Mouse (Mus musculus): ENCODE data around the gene Rimbp3. TPM values are rescaled to one million over a fixed set of nuclear protein-coding genes. Genes with fewer than 3 reads are reported as not detected.
"Not testable (repeated sequence)": the region's sequence is repeated elsewhere in the genome, so short reads cannot be mapped to it uniquely, and the experiment has no call there.

The Rimbp3 gene
- 1.3 and 2.0 TPM in 2 replicates for polyA plus RNA-seq (2016; fragmentation: Nextera tagmentation; extraction: Ambion mirVana)

DNA sequence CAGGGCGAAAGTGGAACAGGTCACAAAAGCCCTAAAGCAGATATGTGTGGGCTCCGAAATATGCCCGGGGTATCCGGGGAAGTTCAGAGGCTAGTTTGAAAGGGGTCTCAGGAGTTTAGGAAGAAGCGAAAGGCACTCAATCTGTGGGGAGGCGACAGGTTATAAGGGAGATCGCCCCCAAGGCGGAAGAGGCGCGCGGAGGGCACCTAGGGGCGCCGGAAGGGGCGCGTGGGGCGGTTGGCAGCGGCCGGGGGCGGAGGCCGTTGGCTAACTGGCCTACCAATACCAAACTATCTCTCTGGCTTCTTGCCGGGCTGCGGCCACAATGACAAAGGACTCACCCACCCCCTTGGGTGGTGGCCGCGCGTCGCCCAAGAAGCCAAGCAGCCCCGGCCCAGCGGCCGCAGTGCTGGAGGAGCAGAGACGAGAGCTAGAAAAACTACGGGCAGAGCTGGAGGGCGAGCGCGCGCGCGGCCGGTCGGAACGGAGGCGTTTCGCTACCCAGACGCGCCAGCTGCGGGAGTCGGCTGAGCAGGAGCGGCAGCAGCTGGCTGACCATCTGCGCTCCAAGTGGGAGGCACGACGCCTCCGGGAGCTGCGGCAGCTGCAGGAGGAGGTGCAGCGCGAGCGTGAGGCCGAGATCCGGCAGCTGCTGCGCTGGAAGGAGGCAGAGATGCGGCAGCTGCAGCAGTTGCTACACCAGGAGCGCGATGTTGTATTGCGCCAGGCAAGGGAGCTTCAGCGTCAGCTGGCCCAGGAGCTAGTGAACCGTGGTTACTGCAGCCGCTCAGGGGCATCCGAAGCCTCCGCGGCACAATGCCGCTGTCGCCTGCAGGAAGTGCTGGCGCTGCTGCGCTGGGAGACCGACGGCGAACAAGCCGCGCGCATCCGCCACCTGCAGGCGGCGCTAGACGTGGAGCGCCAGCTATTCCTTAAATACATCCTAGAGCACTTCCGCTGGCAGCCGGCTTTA lies at the start of gene Rimbp3:
Gene Rimbp3 (plus strand): TSS at position 215 of the 973 bp plus-strand sequence.
- Histone ChIP-seq H3K4me2 (replicated peaks) (peak within 1 kb of the TSS; percentile 92), H3K27me3 (peaks cover 22% of the 10 kb centered on the region), H3K4me3 (peak within 1 kb of the TSS; percentile 60), H3K9ac (peak within 1 kb of the TSS; percentile 75), H3K4me1 (peaks cover 21% of the 10 kb centered on the region), H3K27ac (peak within 1 kb of the TSS; percentile 92), H3K36me3 (no peaks in the 10 kb centered on the region), H3K9me3 (replicated peaks) (no peaks in the 10 kb centered on the region)
- ATAC-seq (ENCODE audit: low FRiP score): peak; percentile 91
- 2% methylated on average over 84 of the region's 85 CpGs for WGBS

DNA sequence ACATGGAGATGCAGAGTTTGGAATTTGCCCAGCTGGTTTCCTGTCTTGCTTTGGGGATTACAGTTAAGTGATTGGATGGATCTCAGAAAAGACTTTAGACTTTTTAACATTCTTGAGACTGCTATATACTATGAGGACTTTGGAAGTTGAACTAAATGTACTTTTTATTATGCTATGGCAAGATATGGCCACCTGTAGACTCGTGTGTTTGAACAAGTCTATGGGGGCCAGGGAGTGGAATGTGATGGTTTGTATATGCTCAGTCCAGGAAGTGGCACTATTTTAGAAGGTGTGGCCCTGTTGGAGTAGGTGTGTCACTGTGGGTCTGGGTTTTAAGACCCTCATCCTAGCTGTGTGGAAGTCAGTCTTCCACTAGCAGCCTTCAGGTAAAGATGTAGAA lies 42.9 kb upstream of the Rimbp3 start:
- H3K9me3 ChIP-seq (replicated peaks); H3K4me2 ChIP-seq (replicated peaks); H3K27me3 ChIP-seq; H3K4me3 ChIP-seq; H3K9ac ChIP-seq; ATAC-seq (ENCODE audit: low FRiP score); H3K27ac ChIP-seq; H3K4me1 ChIP-seq: not testable (repeated sequence)
- 89% methylated on average over 1 of the region's 1 CpGs for WGBS
- H3K36me3 ChIP-seq: peaks cover 30% of the 10 kb centered on the region

- peaks cover 37% of the 10 kb centered on the region for H3K36me3 ChIP-seq
Observed at GRCm38 (mm10) chr16:17167179-17167578, 41.2 kb upstream of the Rimbp3 start.

DNA sequence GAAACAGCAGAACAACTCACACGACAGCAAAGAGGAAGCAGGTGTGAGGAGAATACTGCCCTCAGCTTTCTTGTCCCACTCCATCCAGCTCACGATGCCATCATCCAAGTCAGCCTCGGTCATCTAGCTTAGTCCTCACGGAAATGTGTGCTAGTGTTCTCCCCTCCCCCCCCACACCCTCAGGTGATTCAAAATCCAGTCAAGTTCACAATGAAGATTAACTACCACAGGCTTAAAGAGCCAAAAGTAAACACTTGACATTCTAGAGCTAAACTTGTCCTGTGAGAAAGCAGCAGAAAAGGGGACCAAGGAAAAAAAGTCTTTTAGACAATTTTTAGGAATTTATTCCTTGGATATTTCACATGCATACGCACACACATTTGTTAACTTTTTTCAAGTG lies 40.4 kb upstream of the Rimbp3 start:
- 87% methylated on average over 5 of the region's 5 CpGs for WGBS
- H3K36me3 ChIP-seq: peaks cover 40% of the 10 kb centered on the region
- H3K9me3 ChIP-seq (replicated peaks): no peaks in the 10 kb centered on the region

More at GRCm38 (mm10) chr16:17167179-17167578, 41.2 kb upstream of the Rimbp3 start:
- no peak overlapping the region for H3K4me3 ChIP-seq
- H3K9me3 ChIP-seq (replicated peaks): no peaks in the 10 kb centered on the region
- ATAC-seq (ENCODE audit: low FRiP score): no peak
- H3K9ac ChIP-seq: no peak overlapping the region
- no peaks in the 10 kb centered on the region for H3K4me1 ChIP-seq
- H3K27ac ChIP-seq: no peak overlapping the region
- H3K4me2 ChIP-seq (replicated peaks): no peak overlapping the region
- no peaks in the 10 kb centered on the region for H3K27me3 ChIP-seq

GRCm38 (mm10) chr16:17175765-17176164 lies 32.6 kb upstream of the Rimbp3 start:
- Histone ChIP-seq H3K27me3 (no peaks in the 10 kb centered on the region), H3K9ac (no peak overlapping the region), H3K27ac (no peak overlapping the region), H3K4me1 (no peaks in the 10 kb centered on the region), H3K4me2 (replicated peaks) (no peak overlapping the region), H3K36me3 (peaks cover 45% of the 10 kb centered on the region), H3K9me3 (replicated peaks) (no peaks in the 10 kb centered on the region), H3K4me3 (no peak overlapping the region)
- 100% methylated on average over 2 of the region's 2 CpGs for WGBS
- no peak for ATAC-seq (ENCODE audit: low FRiP score)

More for the DNA sequence above, 40.4 kb upstream of the Rimbp3 start:
- ATAC-seq (ENCODE audit: low FRiP score): no peak
- H3K9ac ChIP-seq: no peak overlapping the region
- no peak overlapping the region for H3K4me3 ChIP-seq
- no peak overlapping the region for H3K4me2 ChIP-seq (replicated peaks)
- no peaks in the 10 kb centered on the region for H3K4me1 ChIP-seq
- no peaks in the 10 kb centered on the region for H3K27me3 ChIP-seq
- no peak overlapping the region for H3K27ac ChIP-seq

DNA sequence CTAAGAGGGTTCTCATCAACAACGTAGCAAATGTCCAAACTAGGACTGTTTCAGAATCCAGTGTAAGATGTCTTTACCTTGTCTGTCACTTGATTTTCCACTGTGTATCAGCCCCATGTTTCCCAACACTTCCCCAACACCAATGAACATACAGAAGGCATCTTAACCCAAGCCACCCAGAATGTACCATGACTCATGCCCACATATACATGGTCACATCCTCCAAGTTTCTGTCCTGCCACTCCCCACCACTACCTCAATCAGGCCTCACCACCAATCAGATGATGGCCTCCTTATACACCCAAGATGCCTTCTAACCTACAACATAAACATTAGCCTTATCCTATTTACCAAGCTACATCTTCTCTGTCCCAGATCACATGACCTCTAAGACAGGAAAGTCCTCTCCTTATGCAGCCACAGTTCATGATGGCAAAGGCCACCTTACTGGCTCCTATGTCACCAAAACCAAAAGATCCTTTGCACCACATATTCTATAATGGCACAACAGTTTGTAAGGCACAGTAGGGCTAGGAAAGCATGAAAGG lies 30.7 kb upstream of the Rimbp3 start:
- H3K4me3 ChIP-seq: no peak overlapping the region
- ATAC-seq (ENCODE audit: low FRiP score): no peak
- H3K4me1 ChIP-seq: no peaks in the 10 kb centered on the region
- H3K27ac ChIP-seq: no peak overlapping the region
- no peak overlapping the region for H3K4me2 ChIP-seq (replicated peaks)
- 94% methylated on average over 1 of the region's 1 CpGs for WGBS
- peaks cover 32% of the 10 kb centered on the region for H3K36me3 ChIP-seq
- H3K9ac ChIP-seq: no peak overlapping the region
- H3K27me3 ChIP-seq: no peaks in the 10 kb centered on the region
- H3K9me3 ChIP-seq (replicated peaks): no peaks in the 10 kb centered on the region

DNA sequence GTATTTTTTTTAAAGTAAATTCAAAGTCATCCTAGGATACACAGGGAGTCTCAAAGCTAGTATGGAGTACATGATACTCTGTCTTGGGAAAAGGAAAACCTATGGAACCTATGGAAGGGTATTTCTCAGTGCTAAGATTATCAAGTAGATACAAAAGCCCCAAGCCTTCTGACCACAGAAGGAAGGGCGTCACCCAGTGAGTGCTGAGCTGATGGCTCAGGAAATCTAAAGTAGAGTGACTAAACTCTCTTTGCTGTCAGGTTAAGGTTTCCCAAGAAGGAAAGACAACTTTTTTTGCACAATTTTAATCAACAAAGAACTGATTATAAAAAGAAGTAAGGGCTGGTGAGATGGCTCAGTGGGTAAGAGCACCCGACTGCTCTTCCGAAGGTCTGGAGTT lies 28.7 kb upstream of the Rimbp3 start:
- Histone ChIP-seq H3K9me3 (replicated peaks) (no peaks in the 10 kb centered on the region), H3K36me3 (peaks cover 20% of the 10 kb centered on the region), H3K4me3 (no peak overlapping the region), H3K27me3 (no peaks in the 10 kb centered on the region), H3K4me2 (replicated peaks) (no peak overlapping the region), H3K4me1 (no peaks in the 10 kb centered on the region), H3K27ac (no peak overlapping the region), H3K9ac (no peak overlapping the region)
- no peak for ATAC-seq (ENCODE audit: low FRiP score)
- 91% methylated on average over 3 of the region's 3 CpGs for WGBS

GRCm38 (mm10) chr16:17181382-17181781 lies 27.0 kb upstream of the Rimbp3 start:
- H3K27me3 ChIP-seq: no peaks in the 10 kb centered on the region
- H3K9ac ChIP-seq: no peak overlapping the region
- ATAC-seq (ENCODE audit: low FRiP score): no peak
- no peaks in the 10 kb centered on the region for H3K4me1 ChIP-seq
- no peaks in the 10 kb centered on the region for H3K9me3 ChIP-seq (replicated peaks)
- H3K27ac ChIP-seq: no peak overlapping the region
- WGBS: 90% methylated on average over 4 of the region's 4 CpGs
- no peak overlapping the region for H3K4me2 ChIP-seq (replicated peaks)
- H3K36me3 ChIP-seq: peaks cover 14% of the 10 kb centered on the region; the same call in 1 of the 2 replicates
- no peak overlapping the region for H3K4me3 ChIP-seq

DNA sequence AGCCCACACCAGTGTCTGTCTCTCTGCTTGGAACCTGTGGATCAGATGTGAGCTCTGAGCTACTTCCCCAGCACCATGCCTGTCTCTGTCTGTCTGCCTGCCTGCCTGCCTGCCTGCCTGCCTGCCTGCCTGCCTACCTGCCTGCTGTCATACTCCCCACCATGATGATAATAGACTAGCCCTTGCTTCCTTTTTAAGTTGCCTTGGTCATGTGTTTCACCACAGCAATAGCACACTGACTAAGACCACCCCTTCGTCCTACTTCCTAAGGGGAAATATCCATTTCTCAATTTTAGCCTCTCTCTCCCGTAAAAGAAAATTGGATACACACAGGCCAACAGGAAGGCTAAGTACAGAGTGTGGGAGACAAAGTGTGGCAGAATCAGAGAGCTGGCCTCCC lies 26.3 kb upstream of the Rimbp3 start:
- Histone ChIP-seq H3K9me3 (replicated peaks) (no peaks in the 10 kb centered on the region), H3K27me3 (no peaks in the 10 kb centered on the region), H3K36me3 (peaks cover 16% of the 10 kb centered on the region; the same call in 1 of the 2 replicates), H3K27ac (no peak overlapping the region), H3K4me1 (no peaks in the 10 kb centered on the region), H3K4me2 (replicated peaks) (no peak overlapping the region), H3K9ac (no peak overlapping the region), H3K4me3 (no peak overlapping the region)
- 89% methylated on average over 2 of the region's 2 CpGs for WGBS
- ATAC-seq (ENCODE audit: low FRiP score): no peak

- Histone ChIP-seq H3K36me3 (peaks cover 16% of the 10 kb centered on the region; the same call in 1 of the 2 replicates), H3K9me3 (replicated peaks) (no peaks in the 10 kb centered on the region), H3K9ac (no peak overlapping the region), H3K4me2 (replicated peaks) (no peak overlapping the region), H3K4me1 (no peaks in the 10 kb centered on the region), H3K4me3 (no peak overlapping the region), H3K27me3 (no peaks in the 10 kb centered on the region), H3K27ac (no peak overlapping the region)
- WGBS: 85% methylated on average over 3 of the region's 3 CpGs
- no peak for ATAC-seq (ENCODE audit: low FRiP score)
Observed at GRCm38 (mm10) chr16:17183003-17183402, 25.4 kb upstream of the Rimbp3 start.

GRCm38 (mm10) chr16:17185475-17185874 lies 22.9 kb upstream of the Rimbp3 start:
- no peak overlapping the region for H3K9ac ChIP-seq
- ATAC-seq (ENCODE audit: low FRiP score): no peak
- H3K9me3 ChIP-seq (replicated peaks): no peaks in the 10 kb centered on the region
- no peak overlapping the region for H3K27ac ChIP-seq
- no peak overlapping the region for H3K4me3 ChIP-seq
- no peaks in the 10 kb centered on the region for H3K4me1 ChIP-seq
- H3K27me3 ChIP-seq: no peaks in the 10 kb centered on the region
- no peak overlapping the region for H3K4me2 ChIP-seq (replicated peaks)
- H3K36me3 ChIP-seq: peaks cover 12% of the 10 kb centered on the region; the same call in 1 of the 2 replicates

GRCm38 (mm10) chr16:17193823-17194222 lies 14.6 kb upstream of the Rimbp3 start:
- Histone ChIP-seq H3K9me3 (replicated peaks) (no peaks in the 10 kb centered on the region), H3K4me2 (replicated peaks) (no peak overlapping the region), H3K27ac (no peak overlapping the region), H3K27me3 (no peaks in the 10 kb centered on the region), H3K4me3 (no peak overlapping the region), H3K4me1 (no peaks in the 10 kb centered on the region), H3K36me3 (peaks cover 11% of the 10 kb centered on the region; the same call in 1 of the 2 replicates), H3K9ac (no peak overlapping the region)
- ATAC-seq (ENCODE audit: low FRiP score): no peak
- WGBS: 92% methylated on average over 4 of the region's 4 CpGs

All from hindbrain, embryonic 12.5 days (tissue).